Mouse (Mus musculus) forebrain, embryonic 15.5 days (tissue): ENCODE measurements around the gene Bcas3. TPM values are rescaled to one million over a fixed set of nuclear protein-coding genes. Genes with fewer than 3 reads are reported as not detected.

Source experiments
- ATAC-seq: fragments of 200-750 bp; cut with Nextera tagmentation; replicated peaks from 2 replicates; pipeline ENCODE4 v1.8.0; 2017; ENCODE audit warnings: mild to moderate bottlenecking, moderate TSS enrichment, moderate library complexity
- H3K27ac ChIP-seq: fragments of 300-500 bp; sonication (generic); replicated peaks from 2 replicates; pipeline ENCODE4 v1.5.1; 2015; ENCODE audit warnings: mild to moderate bottlenecking, inconsistent platforms
- H3K27me3 ChIP-seq: fragments of 300-500 bp; sonication (generic); 2 replicates; pipeline ENCODE4 v1.6.1; 2015; ENCODE audit warnings: inconsistent platforms
- H3K36me3 ChIP-seq: fragments of 300-500 bp; sonication (generic); 2 replicates; pipeline ENCODE4 v1.6.1; 2015; ENCODE audit warnings: mild to moderate bottlenecking, inconsistent platforms
- H3K4me1 ChIP-seq: fragments of 300-500 bp; sonication (generic); 2 replicates; pipeline ENCODE4 v1.6.1; 2015; ENCODE audit warnings: inconsistent platforms
- H3K4me2 ChIP-seq: fragments of 300-500 bp; sonication (generic); replicated peaks from 2 replicates; pipeline ENCODE4 v1.6.1; 2015; ENCODE audit warnings: mild to moderate bottlenecking, inconsistent platforms
- H3K4me3 ChIP-seq: fragments of 300-500 bp; sonication (generic); 2 replicates; pipeline ENCODE4 v1.5.1; 2015; ENCODE audit warnings: mild to moderate bottlenecking, inconsistent platforms
- H3K9ac ChIP-seq: fragments of 300-500 bp; sonication (generic); replicated peaks from 2 replicates; pipeline ENCODE4 v1.6.1; 2015; ENCODE audit warnings: mild to moderate bottlenecking, inconsistent platforms
- H3K9me3 ChIP-seq: fragments of 300-500 bp; sonication (generic); 2 replicates; pipeline ENCODE4 v1.6.1; 2016; ENCODE audit warnings: inconsistent platforms
- WGBS: fragments of 180-500 bp; shearing (Covaris S2); methylation state at CpG from one replicate; pipeline ENCODE4 v1.1.7; 2015; ENCODE audit warnings: mixed read lengths; 5-methylcytosine and 5-hydroxymethylcytosine counted together
- polyA plus RNA-seq: library from polyadenylated mRNA; unstranded; fragments of >200 nt; fragmentation: Nextera tagmentation; extraction: Ambion mirVana; gene quantifications from 2 replicates; pipeline ENCODE4 v1.2.1, GENCODE M21; 2015

Bcas3 gene
- polyA plus RNA-seq, 1 experiment from 2014 or later, result 30.1 TPM

DNA sequence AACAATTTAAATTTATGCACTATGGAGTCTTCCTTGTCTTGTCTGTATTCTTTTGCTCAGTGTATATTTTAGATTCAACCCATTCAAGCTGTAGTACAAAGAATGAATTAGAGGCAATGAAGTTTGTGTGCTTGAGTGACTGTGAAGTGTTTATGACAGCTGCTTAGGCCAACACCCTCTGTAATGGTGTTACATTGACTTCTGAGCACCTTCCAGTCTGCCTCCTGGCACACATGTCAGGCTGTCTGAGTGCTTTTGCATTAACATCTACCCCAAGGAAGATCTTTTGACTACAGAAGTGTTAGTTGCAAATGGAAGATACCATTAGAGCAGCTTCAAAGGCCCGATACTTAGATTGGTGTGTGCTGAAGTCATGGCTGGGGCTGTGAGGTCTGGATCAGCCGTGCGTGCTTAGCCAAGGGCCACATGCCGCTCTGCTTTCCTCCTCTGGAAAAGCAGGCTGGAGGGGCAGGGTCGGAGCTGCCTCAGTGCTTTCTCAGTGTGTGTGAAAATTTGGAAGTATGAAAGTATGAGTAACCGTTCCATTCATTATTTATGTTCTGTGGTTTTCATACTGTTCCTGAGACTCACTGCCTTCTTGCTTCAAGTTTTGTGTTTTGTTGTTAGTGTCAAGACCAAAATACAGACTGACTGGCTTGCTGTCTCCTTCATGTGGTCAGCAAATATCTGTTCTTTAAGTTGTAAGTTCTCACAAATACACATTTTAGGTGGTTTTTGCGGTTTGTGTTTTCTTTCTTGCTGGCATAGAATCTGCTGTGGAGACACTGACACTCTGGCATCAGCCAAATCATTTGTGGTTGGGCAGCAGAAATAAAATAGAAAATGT lies 31.2 kb downstream of the Bcas3 start:
- WGBS, result 76% methylated on average over 7 of the region's 7 CpGs
- Histone ChIP-seq H3K36me3 (no peaks in the 10 kb centered on the region), H3K27ac (no peak overlapping the region), H3K4me3 (no peak overlapping the region), H3K9ac (no peak overlapping the region), H3K27me3 (no peaks in the 10 kb centered on the region), H3K9me3 (no peaks in the 10 kb centered on the region), H3K4me1 (no peaks in the 10 kb centered on the region), H3K4me2 (no peak overlapping the region)
- no peak for ATAC-seq

GRCm38 (mm10) chr11:85392179-85392863 lies 39.4 kb downstream of the Bcas3 start:
- Histone ChIP-seq H3K4me1 (peaks cover 4% of the 10 kb centered on the region; the same call in 1 of the 2 replicates), H3K27ac (no peak overlapping the region), H3K36me3 (no peaks in the 10 kb centered on the region), H3K9ac (no peak overlapping the region), H3K27me3 (no peaks in the 10 kb centered on the region), H3K9me3 (no peaks in the 10 kb centered on the region), H3K4me3 (no peak overlapping the region), H3K4me2 (no peak overlapping the region)
- no peak for ATAC-seq
- WGBS, result 36% methylated on average over 12 of the region's 12 CpGs

DNA sequence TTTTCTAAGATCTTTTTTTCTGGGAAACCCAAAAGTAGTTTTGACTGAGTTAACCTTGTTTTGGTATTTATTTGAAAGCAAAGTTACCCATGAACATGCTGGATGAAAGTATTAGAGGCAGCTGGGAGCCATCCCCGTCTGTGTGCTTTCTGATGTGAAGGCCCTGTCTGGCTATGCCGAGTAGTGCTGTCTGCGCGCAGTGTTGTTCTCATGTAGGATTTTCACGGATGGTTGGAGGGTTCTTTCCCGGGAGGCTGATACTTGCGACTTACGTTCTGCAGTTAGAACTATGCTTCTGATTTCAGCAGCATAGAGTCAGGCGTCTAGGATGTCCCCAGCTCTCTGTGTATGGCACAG lies 39.9 kb downstream of the Bcas3 start:
- no peak overlapping the region for H3K4me3 ChIP-seq
- H3K4me1 ChIP-seq, result peaks cover 4% of the 10 kb centered on the region; the same call in 1 of the 2 replicates
- no peaks in the 10 kb centered on the region for H3K9me3 ChIP-seq
- H3K27ac ChIP-seq, result no peak overlapping the region
- H3K4me2 ChIP-seq, result no peak overlapping the region
- no peak for ATAC-seq
- no peaks in the 10 kb centered on the region for H3K27me3 ChIP-seq
- H3K9ac ChIP-seq, result no peak overlapping the region
- WGBS, result 29% methylated on average over 9 of the region's 9 CpGs
- no peaks in the 10 kb centered on the region for H3K36me3 ChIP-seq

- H3K4me1 ChIP-seq, result peaks cover 4% of the 10 kb centered on the region; the same call in 1 of the 2 replicates
- no peak overlapping the region for H3K4me2 ChIP-seq
- no peaks in the 10 kb centered on the region for H3K9me3 ChIP-seq
- WGBS, result 73% methylated on average over 3 of the region's 3 CpGs
- no peak overlapping the region for H3K4me3 ChIP-seq
- H3K36me3 ChIP-seq, result no peaks in the 10 kb centered on the region
- H3K27ac ChIP-seq, result no peak overlapping the region
- ATAC-seq, result no peak
- no peak overlapping the region for H3K9ac ChIP-seq
- no peaks in the 10 kb centered on the region for H3K27me3 ChIP-seq
These were observed 41.0 kb downstream of the Bcas3 start for GRCm38 (mm10) chr11:85393990-85394389.

GRCm38 (mm10) chr11:85395361-85395760 lies 42.4 kb downstream of the Bcas3 start:
- 23% methylated on average over 7 of the region's 7 CpGs for WGBS
- no peak overlapping the region for H3K4me2 ChIP-seq
- H3K36me3 ChIP-seq, result no peaks in the 10 kb centered on the region
- peaks cover 4% of the 10 kb centered on the region; the same call in 1 of the 2 replicates for H3K4me1 ChIP-seq
- no peak overlapping the region for H3K4me3 ChIP-seq
- H3K9me3 ChIP-seq, result no peaks in the 10 kb centered on the region
- H3K27me3 ChIP-seq, result no peaks in the 10 kb centered on the region
- no peak overlapping the region for H3K27ac ChIP-seq
- H3K9ac ChIP-seq, result no peak overlapping the region
- no peak for ATAC-seq

- Histone ChIP-seq H3K4me3 (no peak overlapping the region), H3K4me1 (no peaks in the 10 kb centered on the region), H3K27me3 (no peaks in the 10 kb centered on the region), H3K9ac (no peak overlapping the region), H3K36me3 (no peaks in the 10 kb centered on the region), H3K9me3 (no peaks in the 10 kb centered on the region), H3K4me2 (no peak overlapping the region), H3K27ac (no peak overlapping the region)
- WGBS, result 49% methylated on average over 3 of the region's 3 CpGs
- ATAC-seq, result no peak
These were observed 53.6 kb downstream of the Bcas3 start for GRCm38 (mm10) chr11:85406531-85406930.

DNA sequence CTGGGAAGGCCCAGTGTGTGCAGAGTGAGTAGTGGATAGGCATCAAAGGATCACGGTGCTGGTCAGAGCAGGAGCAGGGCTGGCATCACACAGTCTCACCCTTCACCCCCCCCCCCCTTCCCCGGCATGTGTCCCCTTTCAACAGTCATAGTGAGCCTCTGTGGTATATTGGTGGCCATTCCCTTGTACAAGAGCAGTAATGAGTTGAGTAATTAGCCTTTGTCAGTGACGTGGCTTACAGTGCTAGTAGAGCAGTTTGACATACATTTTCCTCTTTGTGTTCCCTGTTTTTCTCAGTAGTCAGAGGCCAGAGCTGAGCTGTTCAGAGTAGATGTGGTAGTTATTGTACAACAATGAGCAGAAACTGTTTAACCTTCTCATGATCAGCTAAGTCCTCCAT lies 54.7 kb downstream of the Bcas3 start:
- Histone ChIP-seq H3K36me3 (no peaks in the 10 kb centered on the region), H3K4me3 (no peak overlapping the region), H3K9ac (no peak overlapping the region), H3K27ac (no peak overlapping the region), H3K4me1 (no peaks in the 10 kb centered on the region), H3K4me2 (no peak overlapping the region), H3K27me3 (no peaks in the 10 kb centered on the region), H3K9me3 (no peaks in the 10 kb centered on the region)
- no peak for ATAC-seq
- 25% methylated on average over 3 of the region's 3 CpGs for WGBS

GRCm38 (mm10) chr11:85412319-85412718 lies 59.4 kb downstream of the Bcas3 start:
- Histone ChIP-seq H3K27me3 (no peaks in the 10 kb centered on the region), H3K4me2 (no peak overlapping the region), H3K36me3 (no peaks in the 10 kb centered on the region), H3K27ac (no peak overlapping the region), H3K9ac (no peak overlapping the region), H3K9me3 (no peaks in the 10 kb centered on the region), H3K4me1 (no peaks in the 10 kb centered on the region), H3K4me3 (no peak overlapping the region)
- WGBS, result 75% methylated on average over 7 of the region's 7 CpGs
- no peak for ATAC-seq

GRCm38 (mm10) chr11:85414476-85414875 lies 61.5 kb downstream of the Bcas3 start:
- 89% methylated on average over 1 of the region's 1 CpGs for WGBS
- no peak for ATAC-seq
- H3K27ac ChIP-seq, result no peak overlapping the region
- H3K27me3 ChIP-seq, result no peaks in the 10 kb centered on the region
- no peaks in the 10 kb centered on the region for H3K4me1 ChIP-seq
- no peak overlapping the region for H3K9ac ChIP-seq
- no peak overlapping the region for H3K4me2 ChIP-seq
- no peaks in the 10 kb centered on the region for H3K36me3 ChIP-seq
- no peaks in the 10 kb centered on the region for H3K9me3 ChIP-seq
- no peak overlapping the region for H3K4me3 ChIP-seq

- no peak overlapping the region for H3K4me2 ChIP-seq
- H3K4me1 ChIP-seq, result no peaks in the 10 kb centered on the region
- H3K36me3 ChIP-seq, result no peaks in the 10 kb centered on the region
- no peak for ATAC-seq
- 77% methylated on average over 6 of the region's 6 CpGs for WGBS
- no peak overlapping the region for H3K4me3 ChIP-seq
- no peaks in the 10 kb centered on the region for H3K27me3 ChIP-seq
- H3K9ac ChIP-seq, result no peak overlapping the region
- no peaks in the 10 kb centered on the region for H3K9me3 ChIP-seq
- no peak overlapping the region for H3K27ac ChIP-seq
These were observed 74.4 kb downstream of the Bcas3 start for GRCm38 (mm10) chr11:85427353-85427752.

- H3K4me2 ChIP-seq, result no peak overlapping the region
- H3K9ac ChIP-seq, result no peak overlapping the region
- ATAC-seq, result no peak
- no peaks in the 10 kb centered on the region for H3K27me3 ChIP-seq
- no peak overlapping the region for H3K27ac ChIP-seq
- no peaks in the 10 kb centered on the region for H3K4me1 ChIP-seq
- 54% methylated on average over 3 of the region's 3 CpGs for WGBS
- no peak overlapping the region for H3K4me3 ChIP-seq
- no peaks in the 10 kb centered on the region for H3K36me3 ChIP-seq
- H3K9me3 ChIP-seq, result no peaks in the 10 kb centered on the region
These were observed 75.3 kb downstream of the Bcas3 start for GRCm38 (mm10) chr11:85428227-85428626.

DNA sequence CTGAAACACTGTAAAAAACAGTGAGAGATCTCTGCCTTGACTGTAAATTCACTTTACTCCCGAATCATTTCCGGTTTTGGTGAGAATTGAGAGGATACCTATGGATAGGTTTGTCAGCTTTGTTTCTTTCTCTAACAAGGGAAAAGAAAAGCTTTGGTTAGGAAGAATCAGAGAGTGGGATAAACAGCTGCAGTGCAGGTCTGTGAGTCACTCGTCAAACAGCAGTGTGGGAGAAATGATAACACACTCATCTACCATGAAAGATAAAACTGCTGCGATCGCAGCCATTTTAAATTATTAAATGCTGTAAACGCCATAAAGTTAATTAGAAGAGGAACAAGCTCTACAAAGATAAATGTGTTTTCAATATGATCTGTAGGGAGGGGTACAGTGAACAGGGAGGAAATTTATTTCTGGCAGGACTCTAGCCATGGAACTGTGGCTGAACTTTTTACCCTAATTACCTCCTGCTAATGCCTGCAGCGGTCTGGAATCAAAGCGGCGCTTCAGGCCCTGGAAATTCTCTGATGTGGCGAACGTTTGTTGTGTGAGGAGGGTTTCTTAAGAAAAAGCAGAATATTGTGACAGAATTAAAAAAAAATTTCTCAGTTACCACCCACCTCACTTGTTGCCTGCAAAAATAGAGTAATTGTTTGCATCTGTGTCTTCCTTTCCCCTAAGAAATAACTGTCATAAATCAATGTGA lies 77.9 kb downstream of the Bcas3 start:
- no peaks in the 10 kb centered on the region for H3K9me3 ChIP-seq
- 49% methylated on average over 11 of the region's 11 CpGs for WGBS
- H3K36me3 ChIP-seq, result no peaks in the 10 kb centered on the region
- no peak for ATAC-seq
- H3K4me1 ChIP-seq, result no peaks in the 10 kb centered on the region
- no peak overlapping the region for H3K9ac ChIP-seq
- H3K4me2 ChIP-seq, result no peak overlapping the region
- H3K27ac ChIP-seq, result no peak overlapping the region
- H3K27me3 ChIP-seq, result no peaks in the 10 kb centered on the region
- no peak overlapping the region for H3K4me3 ChIP-seq
